Mouse (Mus musculus): Measurements from ENCODE around the gene Rpap3. TPM values are rescaled to one million over a fixed set of nuclear protein-coding genes. Genes with fewer than 3 reads are reported as not detected.

Gene Rpap3
- polyA plus RNA-seq, 1 experiment from 2014 or later, result 44.1 TPM

GRCm38 (mm10) chr15:97719494-97719893, 13.9 kb upstream of the Rpap3 start:
- ATAC-seq (ENCODE audit: low FRiP score) (no peak), DNase-seq (ENCODE audit: low spot score) (no peak)
- Histone ChIP-seq H3K4me2 (replicated peaks; ENCODE audit: low read depth, low read length) (no peak overlapping the region), H3K9ac (ENCODE audit: low read depth, low read length) (no peak overlapping the region), H3K4me3 (ENCODE audit: low read depth, low read length) (no peak overlapping the region), H3K9me3 (ENCODE audit: control insufficient read depth, low read length) (no peaks in the 10 kb centered on the region), H3K36me3 (ENCODE audit: control insufficient read depth, insufficient read depth, low read length) (no peaks in the 10 kb centered on the region), H3K27ac (ENCODE audit: low read depth, low read length) (no peak overlapping the region), H3K27me3 (ENCODE audit: control insufficient read depth, insufficient read depth, low read length) (no peaks in the 10 kb centered on the region), H3K4me1 (replicated peaks; ENCODE audit: control insufficient read depth, insufficient read depth, low read length) (no peaks in the 10 kb centered on the region)
- 92% methylated on average over 12 of the region's 12 CpGs for WGBS

- no peaks in the 10 kb centered on the region for H3K9me3 ChIP-seq (ENCODE audit: control insufficient read depth, low read length)
- no peak overlapping the region for H3K9ac ChIP-seq (ENCODE audit: low read depth, low read length)
- DNase-seq (ENCODE audit: low spot score), result no peak
- WGBS, result 89% methylated on average over 8 of the region's 8 CpGs
- H3K4me1 ChIP-seq (replicated peaks; ENCODE audit: control insufficient read depth, insufficient read depth, low read length), result no peaks in the 10 kb centered on the region
- H3K27ac ChIP-seq (ENCODE audit: low read depth, low read length), result no peak overlapping the region
- no peak overlapping the region for H3K4me2 ChIP-seq (replicated peaks; ENCODE audit: low read depth, low read length)
- no peak overlapping the region for H3K4me3 ChIP-seq (ENCODE audit: low read depth, low read length)
- no peak for ATAC-seq (ENCODE audit: low FRiP score)
- H3K36me3 ChIP-seq (ENCODE audit: control insufficient read depth, insufficient read depth, low read length), result no peaks in the 10 kb centered on the region
- no peaks in the 10 kb centered on the region for H3K27me3 ChIP-seq (ENCODE audit: control insufficient read depth, insufficient read depth, low read length)
Measured at GRCm38 (mm10) chr15:97718535-97719155, 13.0 kb upstream of the Rpap3 start.

GRCm38 (mm10) chr15:97717861-97718534, 12.4 kb upstream of the Rpap3 start:
- Histone ChIP-seq H3K9ac (ENCODE audit: low read depth, low read length) (no peak overlapping the region), H3K4me2 (replicated peaks; ENCODE audit: low read depth, low read length) (no peak overlapping the region), H3K36me3 (ENCODE audit: control insufficient read depth, insufficient read depth, low read length) (no peaks in the 10 kb centered on the region), H3K4me1 (replicated peaks; ENCODE audit: control insufficient read depth, insufficient read depth, low read length) (no peaks in the 10 kb centered on the region), H3K9me3 (ENCODE audit: control insufficient read depth, low read length) (no peaks in the 10 kb centered on the region), H3K4me3 (ENCODE audit: low read depth, low read length) (no peak overlapping the region), H3K27me3 (ENCODE audit: control insufficient read depth, insufficient read depth, low read length) (no peaks in the 10 kb centered on the region), H3K27ac (ENCODE audit: low read depth, low read length) (no peak overlapping the region)
- 35% methylated on average over 12 of the region's 12 CpGs for WGBS
- DNase-seq (ENCODE audit: low spot score) (peak; percentile 76), ATAC-seq (ENCODE audit: low FRiP score) (no peak)

GRCm38 (mm10) chr15:97716782-97717181, 11.2 kb upstream of the Rpap3 start:
- no peaks in the 10 kb centered on the region for H3K9me3 ChIP-seq (ENCODE audit: control insufficient read depth, low read length)
- no peak overlapping the region for H3K9ac ChIP-seq (ENCODE audit: low read depth, low read length)
- WGBS, result 92% methylated on average over 11 of the region's 11 CpGs
- ATAC-seq (ENCODE audit: low FRiP score) (no peak), DNase-seq (ENCODE audit: low spot score) (no peak)
- H3K27me3 ChIP-seq (ENCODE audit: control insufficient read depth, insufficient read depth, low read length), result no peaks in the 10 kb centered on the region
- no peaks in the 10 kb centered on the region for H3K36me3 ChIP-seq (ENCODE audit: control insufficient read depth, insufficient read depth, low read length)
- H3K4me1 ChIP-seq (replicated peaks; ENCODE audit: control insufficient read depth, insufficient read depth, low read length), result no peaks in the 10 kb centered on the region
- no peak overlapping the region for H3K4me3 ChIP-seq (ENCODE audit: low read depth, low read length)
- no peak overlapping the region for H3K27ac ChIP-seq (ENCODE audit: low read depth, low read length)
- no peak overlapping the region for H3K4me2 ChIP-seq (replicated peaks; ENCODE audit: low read depth, low read length)

DNA sequence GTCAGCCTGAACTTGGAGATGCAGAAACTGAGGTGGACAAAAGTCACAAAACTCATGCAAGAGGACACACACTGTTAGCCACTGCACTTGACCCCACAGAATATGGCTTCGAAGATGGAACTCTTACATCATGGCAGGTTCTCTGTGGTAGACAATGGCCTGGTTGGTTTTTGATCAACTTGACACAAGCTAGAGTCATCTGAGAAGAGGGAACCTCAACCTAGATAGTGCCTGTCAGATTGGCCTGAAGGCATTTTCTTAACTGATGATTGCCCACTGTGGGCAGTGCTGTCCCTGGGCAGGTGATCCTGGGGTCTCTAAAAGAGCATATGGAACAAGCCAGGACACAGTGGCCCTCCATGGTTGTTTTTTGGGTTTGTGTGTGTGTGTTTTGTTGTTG, 10.1 kb upstream of the Rpap3 start:
- H3K9me3 ChIP-seq (ENCODE audit: control insufficient read depth, low read length), result no peaks in the 10 kb centered on the region
- WGBS, result 100% methylated on average over 1 of the region's 1 CpGs

DNA sequence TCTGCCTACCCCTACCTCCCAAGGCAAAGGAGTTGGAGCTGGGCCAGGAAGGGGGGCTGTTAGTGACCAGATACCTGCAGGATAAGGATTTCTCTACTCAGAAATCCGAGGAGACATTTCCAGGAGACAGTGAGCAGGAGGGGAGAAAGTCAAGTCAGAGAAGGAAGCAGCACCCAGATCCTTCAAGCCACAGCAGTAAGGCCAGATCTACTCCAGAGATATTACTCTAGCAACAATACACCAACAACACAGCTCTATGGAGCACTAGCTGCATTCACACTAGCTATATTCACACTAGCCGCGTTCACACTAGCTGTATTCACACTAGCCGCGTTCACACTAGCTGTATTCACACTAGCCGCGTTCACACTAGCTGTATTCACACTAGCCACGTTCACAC, 9.5 kb upstream of the Rpap3 start:
- Histone ChIP-seq H3K4me2 (replicated peaks; ENCODE audit: low read depth, low read length) (no peak overlapping the region), H3K27ac (ENCODE audit: low read depth, low read length) (no peak overlapping the region), H3K4me3 (ENCODE audit: low read depth, low read length) (no peak overlapping the region), H3K36me3 (ENCODE audit: control insufficient read depth, insufficient read depth, low read length) (no peaks in the 10 kb centered on the region), H3K9me3 (ENCODE audit: control insufficient read depth, low read length) (no peaks in the 10 kb centered on the region), H3K4me1 (replicated peaks; ENCODE audit: control insufficient read depth, insufficient read depth, low read length) (no peaks in the 10 kb centered on the region), H3K27me3 (ENCODE audit: control insufficient read depth, insufficient read depth, low read length) (no peaks in the 10 kb centered on the region), H3K9ac (ENCODE audit: low read depth, low read length) (no peak overlapping the region)
- DNase-seq (ENCODE audit: low spot score) (no peak), ATAC-seq (ENCODE audit: low FRiP score) (no peak)
- 91% methylated on average over 8 of the region's 8 CpGs for WGBS

More for the DNA sequence above, 10.1 kb upstream of the Rpap3 start:
- DNase-seq (ENCODE audit: low spot score) (no peak), ATAC-seq (ENCODE audit: low FRiP score) (no peak)
- no peaks in the 10 kb centered on the region for H3K36me3 ChIP-seq (ENCODE audit: control insufficient read depth, insufficient read depth, low read length)
- no peak overlapping the region for H3K27ac ChIP-seq (ENCODE audit: low read depth, low read length)
- no peaks in the 10 kb centered on the region for H3K27me3 ChIP-seq (ENCODE audit: control insufficient read depth, insufficient read depth, low read length)
- H3K9ac ChIP-seq (ENCODE audit: low read depth, low read length), result no peak overlapping the region
- H3K4me2 ChIP-seq (replicated peaks; ENCODE audit: low read depth, low read length), result no peak overlapping the region
- H3K4me3 ChIP-seq (ENCODE audit: low read depth, low read length), result no peak overlapping the region
- no peaks in the 10 kb centered on the region for H3K4me1 ChIP-seq (replicated peaks; ENCODE audit: control insufficient read depth, insufficient read depth, low read length)

DNA sequence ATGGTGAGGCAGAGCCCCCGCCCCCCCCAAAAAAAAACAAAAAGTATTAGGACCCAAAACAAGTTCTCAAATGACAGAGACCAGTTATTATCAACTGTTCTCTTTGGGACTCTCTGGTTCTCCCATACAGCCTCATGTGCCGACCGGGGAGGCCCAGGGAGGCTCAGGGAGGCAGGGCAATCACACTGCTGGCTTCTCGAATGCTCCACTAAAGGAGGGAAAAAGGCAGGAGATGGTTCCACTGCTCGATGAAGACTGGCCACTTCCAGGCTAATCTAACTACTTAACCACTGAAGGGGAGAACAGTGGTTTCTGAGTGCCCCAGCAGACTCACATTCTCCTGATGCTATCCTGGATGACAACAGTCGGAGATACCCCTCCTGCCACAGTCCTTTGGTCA, 6.9 kb upstream of the Rpap3 start:
- H3K9ac ChIP-seq (ENCODE audit: low read depth, low read length), result no peak overlapping the region
- no peaks in the 10 kb centered on the region for H3K36me3 ChIP-seq (ENCODE audit: control insufficient read depth, insufficient read depth, low read length)
- ATAC-seq (ENCODE audit: low FRiP score) (no peak), DNase-seq (ENCODE audit: low spot score) (no peak)
- H3K27ac ChIP-seq (ENCODE audit: low read depth, low read length), result no peak overlapping the region
- H3K9me3 ChIP-seq (ENCODE audit: control insufficient read depth, low read length), result no peaks in the 10 kb centered on the region
- H3K4me2 ChIP-seq (replicated peaks; ENCODE audit: low read depth, low read length), result no peak overlapping the region
- no peak overlapping the region for H3K4me3 ChIP-seq (ENCODE audit: low read depth, low read length)
- no peaks in the 10 kb centered on the region for H3K27me3 ChIP-seq (ENCODE audit: control insufficient read depth, insufficient read depth, low read length)
- no peaks in the 10 kb centered on the region for H3K4me1 ChIP-seq (replicated peaks; ENCODE audit: control insufficient read depth, insufficient read depth, low read length)
- 72% methylated on average over 6 of the region's 6 CpGs for WGBS

- no peak overlapping the region for H3K4me2 ChIP-seq (replicated peaks; ENCODE audit: low read depth, low read length)
- no peaks in the 10 kb centered on the region for H3K9me3 ChIP-seq (ENCODE audit: control insufficient read depth, low read length)
- DNase-seq (ENCODE audit: low spot score) (no peak), ATAC-seq (ENCODE audit: low FRiP score) (no peak)
- H3K9ac ChIP-seq (ENCODE audit: low read depth, low read length), result no peak overlapping the region
- 70% methylated on average over 6 of the region's 6 CpGs for WGBS
- no peak overlapping the region for H3K4me3 ChIP-seq (ENCODE audit: low read depth, low read length)
- no peaks in the 10 kb centered on the region for H3K36me3 ChIP-seq (ENCODE audit: control insufficient read depth, insufficient read depth, low read length)
- no peaks in the 10 kb centered on the region for H3K27me3 ChIP-seq (ENCODE audit: control insufficient read depth, insufficient read depth, low read length)
- no peaks in the 10 kb centered on the region for H3K4me1 ChIP-seq (replicated peaks; ENCODE audit: control insufficient read depth, insufficient read depth, low read length)
- no peak overlapping the region for H3K27ac ChIP-seq (ENCODE audit: low read depth, low read length)
Measured at GRCm38 (mm10) chr15:97710906-97711305, 5.3 kb upstream of the Rpap3 start.

- 0 out of 2 replicates have a peak, but pooled peaks cover 4% of the 10 kb centered on the region for H3K36me3 ChIP-seq (ENCODE audit: control insufficient read depth, insufficient read depth, low read length)
- no peaks in the 10 kb centered on the region for H3K4me1 ChIP-seq (replicated peaks; ENCODE audit: control insufficient read depth, insufficient read depth, low read length)
- no peak for DNase-seq (ENCODE audit: low spot score)
- H3K9me3 ChIP-seq (ENCODE audit: control insufficient read depth, low read length), result no peaks in the 10 kb centered on the region
- H3K9ac ChIP-seq (ENCODE audit: low read depth, low read length), result no peak overlapping the region
- H3K27ac ChIP-seq (ENCODE audit: low read depth, low read length), result no peak overlapping the region
- H3K4me2 ChIP-seq (replicated peaks; ENCODE audit: low read depth, low read length), result no peak overlapping the region
- WGBS, result 89% methylated on average over 10 of the region's 10 CpGs
- ATAC-seq (ENCODE audit: low FRiP score), result no peak
- no peaks in the 10 kb centered on the region for H3K27me3 ChIP-seq (ENCODE audit: control insufficient read depth, insufficient read depth, low read length)
- H3K4me3 ChIP-seq (ENCODE audit: low read depth, low read length), result no peak overlapping the region
Measured at GRCm38 (mm10) chr15:97696616-97697015, 9.0 kb downstream of the Rpap3 start.
